Mouse (Mus musculus) bone marrow macrophage, adult 2 months (primary cell): Measurements from ENCODE around the gene Pip.

ENCODE experiments used
- CTCF ChIP-seq: IDR thresholded peaks from 2 replicates; pipeline ENCODE4 v1.5.1; 2012; ENCODE audit warnings: low read depth, mild to moderate bottlenecking, low read length, moderate library complexity
- POLR2A ChIP-seq: IDR thresholded peaks from 2 replicates; pipeline ENCODE4 v1.6.1; 2012; ENCODE audit warnings: mild to moderate bottlenecking, low read depth, low read length, borderline replicate concordance

- no peak for TF ChIP-seq CTCF
- no peak for TF ChIP-seq POLR2A
These were observed 23.2 kb upstream of the Pip start for GRCm38 (mm10) chr6:41824086-41824485.
